Mouse (Mus musculus) forebrain, postnatal 0 days (tissue): ENCODE data around the gene Prx. TPM values are rescaled to one million over a fixed set of nuclear protein-coding genes. Genes with fewer than 3 reads are reported as not detected.

Experiments
- ATAC-seq: fragments of 200-750 bp; cut with Nextera tagmentation; 2 replicates; pipeline ENCODE4 v1.8.0; 2017; ENCODE audit warnings: mild to moderate bottlenecking, moderate library complexity
- DNase-seq: peaks from one replicate; pipeline ENCODE4 v3.0.0-alpha.2; 2015
- H3K27ac ChIP-seq: fragments of 300-500 bp; sonication (generic); 2 replicates; pipeline ENCODE4 v1.5.1; 2014; ENCODE audit warnings: low read depth, mild to moderate bottlenecking, antibody characterized with exemption, low read length, moderate library complexity, mixed read lengths
- H3K27me3 ChIP-seq: fragments of 300-500 bp; sonication (generic); 2 replicates; pipeline ENCODE4 v1.6.1; 2014; ENCODE audit warnings: mild to moderate bottlenecking, low read length, mixed read lengths; ENCODE audit not compliant: insufficient read depth
- H3K36me3 ChIP-seq: fragments of 300-500 bp; sonication (generic); 2 replicates; pipeline ENCODE4 v1.6.1; 2014; ENCODE audit warnings: mild to moderate bottlenecking, moderate library complexity; ENCODE audit not compliant: insufficient read depth
- H3K4me1 ChIP-seq: fragments of 300-500 bp; sonication (generic); 2 replicates; pipeline ENCODE4 v1.6.1; 2014; ENCODE audit warnings: antibody characterized with exemption; ENCODE audit not compliant: insufficient read depth
- H3K4me2 ChIP-seq: fragments of 300-500 bp; sonication (generic); 2 replicates; pipeline ENCODE4 v1.6.1; 2014; ENCODE audit warnings: low read depth, mild to moderate bottlenecking, moderate library complexity
- H3K4me3 ChIP-seq: fragments of 300-500 bp; sonication (generic); 2 replicates; pipeline ENCODE4 v1.5.1; 2014; ENCODE audit warnings: low read depth, low read length, mixed read lengths
- H3K9ac ChIP-seq: fragments of 300-500 bp; sonication (generic); 2 replicates; pipeline ENCODE4 v1.6.1; 2014; ENCODE audit warnings: mild to moderate bottlenecking
- H3K9me3 ChIP-seq: fragments of 300-500 bp; sonication (generic); 2 replicates; pipeline ENCODE4 v1.6.1; 2016; ENCODE audit warnings: low read length
- CTCF ChIP-seq: sonication (generic); IDR thresholded peaks from 2 replicates; pipeline ENCODE4 v1.5.1; 2016; ENCODE audit warnings: antibody characterized with exemption, control low read depth, low read depth
- WGBS: fragments of 180-500 bp; shearing (Covaris S2); extraction: QIAGEN DNeasy Blood & Tissue Kit; methylation state at CpG from one replicate; pipeline ENCODE4 v1.1.7; 2014; 5-methylcytosine and 5-hydroxymethylcytosine counted together
- polyA plus RNA-seq: library from polyadenylated mRNA; unstranded; fragments of >200 nt; fragmentation: Nextera tagmentation; extraction: Ambion mirVana; gene quantifications from 2 replicates; pipeline ENCODE4 v1.2.1, GENCODE M21; 2015
- total RNA-seq: library from RNA; depleted of rRNA; stranded (reverse); fragments of >200 nt; gene quantifications from 2 replicates; pipeline ENCODE4 v1.2.3, GENCODE M21; 2014

Prx gene
- total and polyA plus RNA-seq, 2 experiments from 2014 or later: 1.4 to 2.4 TPM

DNA sequence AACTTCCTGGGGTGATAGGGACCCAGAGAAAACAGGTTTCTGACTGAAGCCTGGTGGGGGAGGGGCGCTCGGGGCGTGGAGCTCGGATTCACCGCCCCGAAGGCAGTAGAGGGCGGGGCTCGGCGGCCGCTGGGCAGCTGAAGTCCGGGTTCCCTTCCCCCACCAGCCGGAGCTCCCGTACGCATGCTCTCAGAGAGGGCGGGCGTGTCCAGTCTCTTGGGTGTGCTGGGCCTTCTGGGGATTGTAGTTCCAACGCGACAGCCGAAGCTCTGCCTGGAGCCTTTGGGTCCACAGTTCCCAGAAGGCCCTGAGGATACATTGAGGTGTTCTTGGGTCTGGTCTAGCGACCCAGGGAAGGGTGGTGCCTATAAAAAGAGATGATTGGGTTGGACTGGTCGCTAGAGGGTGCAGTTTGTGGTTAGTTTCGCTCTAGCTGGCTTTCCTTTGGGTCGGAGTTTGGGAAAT is 24.6 kb upstream of the Prx start:
- Histone ChIP-seq H3K27ac (peak overlapping the region; percentile 78), H3K4me3 (peak overlapping the region; percentile 61), H3K4me2 (peak overlapping the region; percentile 95), H3K4me1 (0 out of 2 replicates have a peak, but pooled peaks cover 6% of the 10 kb centered on the region), H3K9ac (peak overlapping the region; percentile 40), H3K9me3 (no peaks in the 10 kb centered on the region), H3K36me3 (peaks cover 6% of the 10 kb centered on the region; the same call in 1 of the 2 replicates), H3K27me3 (no peaks in the 10 kb centered on the region)
- ATAC-seq (peak; percentile 95), DNase-seq (peak; percentile 95)
- peak; percentile 67 for TF ChIP-seq CTCF
- 3% methylated on average over 23 of the region's 23 CpGs for WGBS

DNA sequence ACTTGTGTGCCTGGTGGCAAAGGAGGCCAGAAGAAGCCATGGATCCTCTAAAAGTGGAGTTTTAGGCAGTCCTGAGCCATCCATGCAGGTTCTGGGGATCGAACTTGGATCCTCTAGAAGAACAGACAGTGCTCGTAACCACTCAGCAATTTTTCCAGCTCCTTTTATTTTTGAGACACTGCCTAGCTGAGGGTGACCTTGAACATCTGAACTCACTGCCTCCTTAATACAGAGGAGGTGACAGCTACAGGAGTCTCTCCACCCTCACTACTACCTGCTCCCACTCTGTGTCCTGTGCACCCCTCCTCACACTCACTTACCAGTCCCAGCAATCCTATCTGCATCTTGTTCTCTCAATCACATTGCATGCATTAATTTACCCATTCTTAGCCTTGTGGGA is 23.5 kb upstream of the Prx start:
- Histone ChIP-seq H3K9me3 (no peaks in the 10 kb centered on the region), H3K27ac (no peak overlapping the region), H3K36me3 (peaks cover 6% of the 10 kb centered on the region; the same call in 1 of the 2 replicates), H3K4me1 (0 out of 2 replicates have a peak, but pooled peaks cover 6% of the 10 kb centered on the region), H3K9ac (no peak overlapping the region), H3K4me2 (no peak overlapping the region), H3K4me3 (no peak overlapping the region), H3K27me3 (no peaks in the 10 kb centered on the region)
- ATAC-seq (no peak), DNase-seq (no peak)
- no peak for TF ChIP-seq CTCF
- WGBS: 94% methylated on average over 2 of the region's 2 CpGs

DNA sequence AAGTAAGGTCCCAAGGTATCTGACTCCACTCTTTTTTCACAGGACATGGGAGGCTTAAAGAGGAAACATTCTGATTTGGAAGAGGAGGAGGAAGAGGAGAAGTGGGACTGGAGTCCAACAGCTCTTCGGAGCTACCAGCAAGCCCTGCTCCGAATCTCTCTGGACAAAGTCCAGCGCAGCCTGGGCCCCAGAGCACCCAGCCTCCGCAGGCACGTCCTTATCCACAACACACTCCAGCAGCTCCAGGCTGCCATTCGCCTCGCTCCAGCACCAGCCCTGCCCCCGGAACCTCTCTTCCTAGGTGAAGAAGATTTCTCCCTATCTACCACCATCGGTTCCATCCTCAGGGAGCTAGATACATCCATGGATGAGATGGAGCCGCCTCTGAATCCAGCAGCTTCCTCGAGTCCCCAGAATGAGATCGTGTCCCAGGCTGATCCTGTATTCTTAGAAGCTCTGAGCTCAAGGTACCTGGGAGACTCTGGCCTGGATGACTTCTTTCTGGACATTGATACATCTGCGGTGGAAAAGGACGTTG is 23.0 kb upstream of the Prx start:
- H3K4me1 ChIP-seq: 0 out of 2 replicates have a peak, but pooled peaks cover 6% of the 10 kb centered on the region
- H3K4me3 ChIP-seq: no peak overlapping the region
- ATAC-seq: no peak
- H3K9me3 ChIP-seq: no peaks in the 10 kb centered on the region
- TF ChIP-seq CTCF: no peak
- no peak for DNase-seq
- H3K36me3 ChIP-seq: peaks cover 6% of the 10 kb centered on the region; the same call in 1 of the 2 replicates
- H3K4me2 ChIP-seq: no peak overlapping the region
- no peak overlapping the region for H3K9ac ChIP-seq
- H3K27ac ChIP-seq: no peak overlapping the region
- H3K27me3 ChIP-seq: no peaks in the 10 kb centered on the region
- 96% methylated on average over 14 of the region's 14 CpGs for WGBS

DNA sequence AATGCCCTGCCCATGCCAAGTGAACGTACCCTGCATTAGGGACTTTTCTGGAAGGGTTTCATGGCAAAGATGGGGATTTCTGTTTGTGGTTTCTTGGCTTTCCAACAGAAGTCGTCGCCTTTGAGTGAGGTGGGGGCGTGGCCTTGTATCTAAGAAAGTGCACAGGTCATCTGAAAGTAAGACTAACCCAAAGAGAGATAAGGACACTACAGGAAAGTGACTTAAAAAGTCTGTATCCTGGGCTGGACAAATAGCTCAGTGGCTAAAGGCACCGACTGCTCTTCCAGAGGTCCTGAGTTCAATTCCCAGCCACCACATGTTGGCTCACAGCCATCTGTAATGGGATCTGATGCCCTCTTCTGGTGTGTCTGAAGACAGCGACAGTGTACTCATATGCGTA is 20.6 kb upstream of the Prx start:
- DNase-seq (no peak), ATAC-seq (no peak)
- H3K4me1 ChIP-seq: no peaks in the 10 kb centered on the region
- 86% methylated on average over 7 of the region's 7 CpGs for WGBS
- no peak overlapping the region for H3K9ac ChIP-seq
- no peak overlapping the region for H3K4me2 ChIP-seq
- H3K36me3 ChIP-seq: peaks cover 6% of the 10 kb centered on the region; the same call in 1 of the 2 replicates
- H3K4me3 ChIP-seq: no peak overlapping the region
- H3K27ac ChIP-seq: no peak overlapping the region
- H3K27me3 ChIP-seq: no peaks in the 10 kb centered on the region
- TF ChIP-seq CTCF: no peak
- H3K9me3 ChIP-seq: no peaks in the 10 kb centered on the region

DNA sequence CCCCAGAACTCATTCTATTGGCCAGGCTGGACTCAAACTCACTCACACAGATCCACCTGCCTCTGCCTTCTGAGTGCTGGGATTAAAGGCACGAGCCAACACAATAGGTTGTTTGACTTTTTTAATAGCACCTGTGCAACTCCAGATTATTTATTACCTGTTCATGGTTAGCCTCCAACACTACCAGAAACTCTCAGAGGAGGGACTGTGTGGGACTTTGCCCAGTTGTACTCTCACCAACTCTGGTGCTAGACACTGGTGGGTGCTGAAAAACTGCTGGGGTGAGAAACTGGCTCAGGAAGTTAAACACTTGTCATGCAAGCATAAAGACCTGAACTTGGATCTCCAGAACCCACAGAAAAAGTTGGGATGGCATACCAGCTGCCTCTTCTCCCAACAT is 19.4 kb upstream of the Prx start:
- no peak overlapping the region for H3K27ac ChIP-seq
- H3K4me1 ChIP-seq: no peaks in the 10 kb centered on the region
- DNase-seq (no peak), ATAC-seq (no peak)
- no peaks in the 10 kb centered on the region for H3K9me3 ChIP-seq
- H3K9ac ChIP-seq: no peak overlapping the region
- no peaks in the 10 kb centered on the region for H3K27me3 ChIP-seq
- WGBS: 86% methylated on average over 1 of the region's 1 CpGs
- no peak overlapping the region for H3K4me2 ChIP-seq
- H3K36me3 ChIP-seq: peaks cover 6% of the 10 kb centered on the region; the same call in 1 of the 2 replicates
- no peak for TF ChIP-seq CTCF
- no peak overlapping the region for H3K4me3 ChIP-seq

- peaks cover 6% of the 10 kb centered on the region; the same call in 1 of the 2 replicates for H3K36me3 ChIP-seq
- no peak for DNase-seq
- no peak overlapping the region for H3K27ac ChIP-seq
- WGBS: 71% methylated on average over 3 of the region's 3 CpGs
- H3K4me3 ChIP-seq: no peak overlapping the region
- no peaks in the 10 kb centered on the region for H3K4me1 ChIP-seq
- no peaks in the 10 kb centered on the region for H3K27me3 ChIP-seq
- H3K9ac ChIP-seq: no peak overlapping the region
- ATAC-seq: no peak
- no peaks in the 10 kb centered on the region for H3K9me3 ChIP-seq
- no peak overlapping the region for H3K4me2 ChIP-seq
- TF ChIP-seq CTCF: no peak
Observed at GRCm38 (mm10) chr7:27480506-27480905, 18.6 kb upstream of the Prx start.

- H3K27me3 ChIP-seq: no peaks in the 10 kb centered on the region
- peak overlapping the region; percentile 40 for H3K4me3 ChIP-seq
- peaks cover 6% of the 10 kb centered on the region; the same call in 1 of the 2 replicates for H3K36me3 ChIP-seq
- DNase-seq (no peak), ATAC-seq (no peak)
- H3K27ac ChIP-seq: peak overlapping the region; percentile 54
- WGBS: 10% methylated on average over 10 of the region's 11 CpGs
- H3K9me3 ChIP-seq: no peaks in the 10 kb centered on the region
- peak overlapping the region; percentile 58 for H3K9ac ChIP-seq
- no peaks in the 10 kb centered on the region for H3K4me1 ChIP-seq
- no peak for TF ChIP-seq CTCF
- H3K4me2 ChIP-seq: peak overlapping the region; percentile 71
Observed at GRCm38 (mm10) chr7:27480927-27481626, 18.0 kb upstream of the Prx start.
